Mouse (Mus musculus) myocyte (in vitro differentiated cells): ENCODE results near the gene 1700088E04Rik.

Experiments used
- CEBPB ChIP-seq: IDR thresholded peaks from 2 replicates; pipeline ENCODE4 v1.6.1; 2011; ENCODE audit warnings: mild to moderate bottlenecking, moderate library complexity; ENCODE audit not compliant: poor library complexity, insufficient read depth, severe bottlenecking
- POLR2A ChIP-seq: IDR thresholded peaks from one replicate; pipeline ENCODE4 v1.6.1; 2011; ENCODE audit warnings: low read depth, mild to moderate bottlenecking, control low read depth, moderate library complexity; ENCODE audit not compliant: insufficient read length
- USF1 ChIP-seq: IDR thresholded peaks from one replicate; pipeline ENCODE4 v1.6.1; 2011; ENCODE audit warnings: low read depth, mild to moderate bottlenecking, control low read depth, moderate library complexity

GRCm38 (mm10) chr15:79166712-79167111 lies 25.7 kb upstream of the 1700088E04Rik start:
- no peak for TF ChIP-seq POLR2A
- no peak for TF ChIP-seq CEBPB
- TF ChIP-seq USF1: no peak
